Mouse (Mus musculus) layer of hippocampus, adult 9-10 months (tissue): ENCODE measurements at regions not wholly inside any gene's neighbourhood (a gene's known extent, or its start where the extent isn't known, plus 50 kb on each side); places are given as distances from the start of the nearest gene placed in this dataset.

Experiments
- DNase-seq: peaks from one replicate; pipeline ENCODE4 v3.0.0; 2022; ENCODE audit warnings: low spot score

GRCm38 (mm10) chr9:74342176-74342575, 232.0 kb downstream of the Wdr72 start:
- DNase-seq: no peak

GRCm38 (mm10) chr9:74345027-74345426, 234.9 kb downstream of the Wdr72 start:
- DNase-seq: no peak

- no peak for DNase-seq
Observed at GRCm38 (mm10) chr9:74348776-74349175, 238.6 kb downstream of the Wdr72 start.

- no peak for DNase-seq
Observed at GRCm38 (mm10) chr9:74365930-74366438, 255.8 kb downstream of the Wdr72 start.

GRCm38 (mm10) chr9:74376191-74376590, 266.0 kb downstream of the Wdr72 start:
- no peak for DNase-seq

GRCm38 (mm10) chr9:74377204-74377603, 267.0 kb downstream of the Wdr72 start:
- no peak for DNase-seq

- no peak for DNase-seq
Observed at GRCm38 (mm10) chr9:74384206-74384896, 274.2 kb downstream of the Wdr72 start.

GRCm38 (mm10) chr9:74425594-74425993, 315.4 kb downstream of the Wdr72 start:
- DNase-seq: no peak

GRCm38 (mm10) chr9:74449981-74450380, 339.8 kb downstream of the Wdr72 start:
- no peak for DNase-seq

- no peak for DNase-seq
Observed at GRCm38 (mm10) chr9:74461084-74461483, 350.9 kb downstream of the Wdr72 start.

- DNase-seq: no peak
Observed at GRCm38 (mm10) chr9:74476830-74477229, 366.7 kb downstream of the Wdr72 start.

- no peak for DNase-seq
Observed at GRCm38 (mm10) chr9:74479273-74479672, 369.1 kb downstream of the Wdr72 start.

- no peak for DNase-seq
Observed at GRCm38 (mm10) chr9:74513887-74514286, 347.8 kb upstream of the Onecut1 start.

- DNase-seq: no peak
Observed at GRCm38 (mm10) chr9:74528550-74528949, 333.2 kb upstream of the Onecut1 start.

- DNase-seq: peak; percentile 48
Observed at GRCm38 (mm10) chr9:74530317-74530716, 331.4 kb upstream of the Onecut1 start.

- DNase-seq: no peak
Observed at GRCm38 (mm10) chr9:74530748-74531147, 331.0 kb upstream of the Onecut1 start.

GRCm38 (mm10) chr9:74531986-74532385, 329.7 kb upstream of the Onecut1 start:
- no peak for DNase-seq

- no peak for DNase-seq
Observed at GRCm38 (mm10) chr9:74534976-74535375, 326.7 kb upstream of the Onecut1 start.

- no peak for DNase-seq
Observed at GRCm38 (mm10) chr9:74556116-74556515, 305.6 kb upstream of the Onecut1 start.

- no peak for DNase-seq
Observed at GRCm38 (mm10) chr9:74592757-74593156, 269.0 kb upstream of the Onecut1 start.

- DNase-seq: no peak
Observed at GRCm38 (mm10) chr9:74593970-74594369, 267.8 kb upstream of the Onecut1 start.

GRCm38 (mm10) chr9:74604415-74604814, 257.3 kb upstream of the Onecut1 start:
- no peak for DNase-seq

- no peak for DNase-seq
Observed at GRCm38 (mm10) chr9:74621957-74622356, 239.8 kb upstream of the Onecut1 start.

GRCm38 (mm10) chr9:74645394-74645793, 216.3 kb upstream of the Onecut1 start:
- no peak for DNase-seq
